In genomic region chr6:87790779-87791480, GRCm38 (mm10) we compare ENCODE assay signal across 9 mouse cellular contexts. TPM values are rescaled to one million over a fixed set of nuclear protein-coding genes. Genes with fewer than 3 reads are reported as not detected.
DNase-seq lines count a peak whose midpoint lies in the region; TF ChIP-seq lines count a peak whose summit lies in the region.
"Had no signal": no experiment of that assay in that cellular context is flagged by ENCODE, and none has a peak within 500 bp of the region (broad histone marks: within the 10 kb centered on the region; RNA-seq: fewer than 3 reads in every experiment).

No protein-coding gene starts in this region.

- WGBS in spleen, adult 2 months, result 37% methylated on average over 7 of the region's 7 CpGs

- H3K4me3 ChIP-seq in gastrocnemius, adult 2 months, result no peak overlapping the region
- H3K4me3 ChIP-seq in spleen, adult 2 months (ENCODE audit: extremely low read depth, insufficient read depth, insufficient read length), result no peak overlapping the region
- H3K4me3 ChIP-seq: myocyte had no signal

- peak; percentile 34 for DNase-seq in gastrocnemius, adult 2 months
- no peak for DNase-seq in gastrocnemius, postnatal 4 days (ENCODE audit: low spot score in 2 of 2)
- DNase-seq in c-Kit-negative CD71-positive TER-119-positive erythroid progenitor cells, embryonic 14.5 days (ENCODE audit: low read depth, low spot score), result peak; percentile 86
- peak; percentile 50 to 69 for DNase-seq in kidney, postnatal 36 days
- DNase-seq in spleen, adult 2 months (ENCODE audit: low read depth in 1 of 2, low spot score in 2 of 2), result no peak
- no peak for DNase-seq in T-cell, adult 2 months (ENCODE audit: low spot score)
- no peak for DNase-seq in left cerebral cortex, adult 11 months (ENCODE audit: low spot score)
- no peak for DNase-seq in natural killer cell, adult 2 months (ENCODE audit: low spot score in 2 of 2)

- intact Hi-C loops in gastrocnemius, adult 2 months (cut with DNase I), result no loop called here

- peaks cover 15% of the 10 kb centered on the region for H3K36me3 ChIP-seq in spleen, adult 2 months (ENCODE audit: control insufficient read depth, insufficient read depth, low read length)

- TF ChIP-seq CTCF in gastrocnemius, adult 2 months (IDR thresholded peaks at IDR 0.05), result no peak
- no peak for TF ChIP-seq CTCF in spleen, adult 2 months (IDR thresholded peaks at IDR 0.05; ENCODE audit: extremely low read depth, insufficient read depth, insufficient read length, insufficient replicate concordance)

- TF ChIP-seq POLR2A in spleen, adult 2 months (IDR thresholded peaks at IDR 0.05; ENCODE audit: low read depth, low read length), result no peak

- H3K27ac ChIP-seq in gastrocnemius, adult 2 months, result no peak overlapping the region
- peak overlapping the region; percentile 22 for H3K27ac ChIP-seq in spleen, adult 2 months (ENCODE audit: insufficient read depth, low read length)

- H3K27me3 ChIP-seq in spleen, adult 2 months (ENCODE audit: control insufficient read depth, insufficient read depth, low read length), result no peaks in the 10 kb centered on the region

- H3K4me1 ChIP-seq in spleen, adult 2 months (ENCODE audit: control insufficient read depth, insufficient read depth, insufficient read length), result peaks cover 14% of the 10 kb centered on the region

RNA-seq across cellular contexts. Expression of gene Gp9, which starts 13.1 kb away (rescaled TPM):
- total RNA-seq in gastrocnemius, adult 2 months (2021), result not detected
- total RNA-seq in gastrocnemius, postnatal 4 days (2021), result under 1 TPM in 1 of 2 experiments, not detected in 1; 0.32 TPM
- polyA plus RNA-seq in spleen, adult 2 months (2012; rRNA removed), result 70.5 and 104 TPM in 2 replicates
- polyA plus RNA-seq: myocyte had no signal

RNA-seq across cellular contexts. Expression of gene Rab43, which starts 21.0 kb away (rescaled TPM):
- total RNA-seq in gastrocnemius, adult 2 months (2021), result 1 to 10 TPM; 3.9 to 4.9 TPM
- total RNA-seq in gastrocnemius, postnatal 4 days (2021), result 10 to 100 TPM; 21.4 to 25.1 TPM
- 102 and 110 TPM in 2 replicates for polyA plus RNA-seq in spleen, adult 2 months (2012; rRNA removed)

RNA-seq across cellular contexts. Expression of gene Gm45140, which starts 44.7 kb away (rescaled TPM):
- total RNA-seq in gastrocnemius, adult 2 months (2021), result 1 to 10 TPM in 1 of 2 experiments, under 1 TPM in 1; 0.45 to 1.7 TPM
- 1 to 10 TPM; 4.1 to 4.2 TPM for total RNA-seq in gastrocnemius, postnatal 4 days (2021)
- 0.73 and 1.3 TPM in 2 replicates for polyA plus RNA-seq in spleen, adult 2 months (2012; rRNA removed)

RNA-seq across cellular contexts. Expression of gene Isy1, which starts 47.7 kb away (rescaled TPM):
- 10 to 100 TPM; 17.7 to 21.1 TPM for total RNA-seq in gastrocnemius, adult 2 months (2021)
- total RNA-seq in gastrocnemius, postnatal 4 days (2021), result 10 to 100 TPM; 25.1 to 28.0 TPM
- 17.8 and 31.4 TPM in 2 replicates for polyA plus RNA-seq in spleen, adult 2 months (2012; rRNA removed)

RNA-seq across cellular contexts. Expression of gene Cnbp, which starts 60.0 kb away (rescaled TPM):
- total RNA-seq in gastrocnemius, adult 2 months (2021), result 100 to 1,000 TPM; 475 to 511 TPM
- 100 to 1,000 TPM; 469 to 478 TPM for total RNA-seq in gastrocnemius, postnatal 4 days (2021)
- polyA plus RNA-seq in spleen, adult 2 months (2012; rRNA removed), result 123 and 129 TPM in 2 replicates

Comparison
In these comparisons a context has a peak if more than half of its experiments do, and no peak if none do; other contexts are left out.
1. DNase-seq: peak in gastrocnemius, adult 2 months (single experiment), c-Kit-negative CD71-positive TER-119-positive erythroid progenitor cells, embryonic 14.5 days (single experiment) and kidney, postnatal 36 days (2 of 2); none in gastrocnemius, postnatal 4 days (0 of 2), spleen, adult 2 months (0 of 2), T-cell, adult 2 months (single experiment), left cerebral cortex, adult 11 months (single experiment) and natural killer cell, adult 2 months (0 of 2).